Mouse (Mus musculus): ENCODE results near the gene Tmtc1. TPM values are rescaled to one million over a fixed set of nuclear protein-coding genes. Genes with fewer than 3 reads are reported as not detected.

Tmtc1 gene
- polyA plus RNA-seq (2015; fragmentation: Nextera tagmentation; extraction: Ambion mirVana) = 0.93 and 0.97 TPM in 2 replicates

DNA sequence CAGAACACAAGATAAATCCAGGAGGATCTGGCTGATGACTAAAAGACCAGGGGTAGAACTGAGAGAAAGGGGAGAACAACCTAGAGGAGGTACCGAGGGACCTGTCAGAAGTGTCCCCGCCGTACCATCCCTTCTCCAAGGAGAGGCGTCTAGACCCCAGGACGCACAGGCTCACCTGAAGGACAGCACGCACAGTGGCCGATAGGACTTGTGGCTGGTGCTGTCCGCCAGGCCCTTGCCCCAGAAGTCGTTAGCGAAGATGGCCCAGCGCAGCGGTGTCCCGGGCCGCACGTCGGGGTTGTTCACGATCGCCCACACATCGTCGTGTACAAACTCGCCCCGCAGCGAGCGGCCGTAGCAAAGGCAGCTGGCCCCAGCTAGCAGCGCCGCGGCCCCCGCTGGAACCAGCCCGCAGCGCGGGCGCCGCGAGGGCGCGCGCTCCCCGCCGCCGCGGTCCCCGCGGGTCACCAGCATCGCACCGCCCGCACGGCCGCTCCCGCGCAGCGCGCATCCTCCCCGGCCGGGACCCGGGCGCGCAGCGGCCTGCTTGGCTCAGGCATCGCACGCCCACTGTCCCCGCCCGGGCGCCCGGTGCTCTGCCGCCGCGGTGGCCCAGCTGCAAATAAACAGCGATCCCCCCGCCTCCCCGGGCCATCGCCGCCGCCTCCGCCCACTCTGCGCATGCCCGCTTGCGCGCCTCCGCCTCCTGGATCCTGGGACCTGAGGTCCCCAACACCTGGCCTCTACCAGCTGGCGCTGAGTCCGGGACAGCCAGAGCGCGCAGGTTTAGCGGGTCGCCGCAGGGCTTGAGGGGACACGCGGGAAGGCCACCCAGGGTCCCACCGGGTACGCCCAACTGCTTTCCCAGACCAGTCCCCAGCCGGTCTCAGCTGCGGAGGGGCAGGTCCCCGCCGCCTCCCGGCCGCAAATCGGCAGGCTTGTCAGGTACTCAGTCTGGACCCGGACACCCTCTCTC lies at the start of gene Tmtc1:
Gene Tmtc1, minus strand, starts transcription at position 664 of the 976 bp plus-strand sequence.
- peak; percentile 72 for ATAC-seq (ENCODE audit: low FRiP score, low TSS enrichment)
- H3K4me1 ChIP-seq (replicated peaks; ENCODE audit: control insufficient read depth, insufficient read depth) = 0 out of 2 replicates have a peak, but pooled peaks cover 3% of the 10 kb centered on the region
- H3K36me3 ChIP-seq (ENCODE audit: control insufficient read depth, insufficient read depth, low read length) = no peaks in the 10 kb centered on the region
- H3K4me2 ChIP-seq (replicated peaks; ENCODE audit: low read depth) = peak within 1 kb of the TSS; percentile 98
- WGBS = under 1% methylated on average over 54 of the region's 99 CpGs
- DNase-seq (ENCODE audit: low spot score) = peak; percentile 76
- H3K4me3 ChIP-seq (ENCODE audit: low read depth, low read length) = peak within 1 kb of the TSS; percentile 66
- no peaks in the 10 kb centered on the region for H3K9me3 ChIP-seq (ENCODE audit: control insufficient read depth, low read length)
- TF ChIP-seq EP300 (optimal IDR thresholded peaks at IDR 0.05) (no peak), CTCF (IDR thresholded peaks at IDR 0.05; ENCODE audit: low read depth) (no peak)
- H3K27ac ChIP-seq (replicated peaks) = peak within 1 kb of the TSS; percentile 40; the same call in 1 of the 2 replicates
- no peaks in the 10 kb centered on the region for H3K27me3 ChIP-seq (ENCODE audit: control insufficient read depth, insufficient read depth, low read length)
- peak within 1 kb of the TSS; percentile 69 for H3K9ac ChIP-seq (ENCODE audit: low read length)

GRCm38 (mm10) chr6:148491849-148492248 lies 47.7 kb upstream of the Tmtc1 start:
- Histone ChIP-seq H3K9me3 (ENCODE audit: control insufficient read depth, low read length) (no peaks in the 10 kb centered on the region), H3K9ac (ENCODE audit: low read length) (no peak overlapping the region), H3K4me1 (replicated peaks; ENCODE audit: control insufficient read depth, insufficient read depth) (no peaks in the 10 kb centered on the region), H3K4me2 (replicated peaks; ENCODE audit: low read depth) (no peak overlapping the region), H3K36me3 (ENCODE audit: control insufficient read depth, insufficient read depth, low read length) (no peaks in the 10 kb centered on the region), H3K4me3 (ENCODE audit: low read depth, low read length) (no peak overlapping the region), H3K27ac (replicated peaks) (no peak overlapping the region), H3K27me3 (ENCODE audit: control insufficient read depth, insufficient read depth, low read length) (no peaks in the 10 kb centered on the region)
- no peak for TF ChIP-seq EP300 (optimal IDR thresholded peaks at IDR 0.05)
- TF ChIP-seq CTCF (IDR thresholded peaks at IDR 0.05; ENCODE audit: low read depth) = no peak
- ATAC-seq (ENCODE audit: low FRiP score, low TSS enrichment) (no peak), DNase-seq (ENCODE audit: low spot score) (no peak)
- WGBS = 86% methylated on average over 5 of the region's 5 CpGs

DNA sequence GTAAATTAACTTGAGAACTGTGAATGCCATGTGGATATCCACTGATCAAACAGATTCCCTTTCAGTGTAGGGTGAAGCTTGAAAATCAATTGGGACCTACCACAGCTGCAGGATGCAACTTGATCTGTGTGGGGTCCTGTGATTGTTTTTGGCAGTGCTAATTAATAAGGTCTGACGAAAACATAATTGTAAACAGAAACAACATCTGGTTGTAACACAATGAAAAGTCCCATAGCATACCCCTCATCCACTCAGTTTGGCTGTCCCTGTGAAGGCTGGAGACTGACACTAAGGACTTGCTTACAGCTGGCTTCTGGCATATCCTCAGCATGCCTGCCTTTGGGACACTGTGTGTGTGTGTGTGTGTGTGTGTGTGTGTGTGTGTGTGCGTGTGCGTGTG lies 42.6 kb upstream of the Tmtc1 start:
- H3K36me3 ChIP-seq (ENCODE audit: control insufficient read depth, insufficient read depth, low read length) = no peaks in the 10 kb centered on the region
- no peak overlapping the region for H3K4me3 ChIP-seq (ENCODE audit: low read depth, low read length)
- no peak overlapping the region for H3K4me2 ChIP-seq (replicated peaks; ENCODE audit: low read depth)
- no peaks in the 10 kb centered on the region for H3K9me3 ChIP-seq (ENCODE audit: control insufficient read depth, low read length)
- ATAC-seq (ENCODE audit: low FRiP score, low TSS enrichment) (no peak), DNase-seq (ENCODE audit: low spot score) (no peak)
- 80% methylated on average over 3 of the region's 3 CpGs for WGBS
- no peaks in the 10 kb centered on the region for H3K4me1 ChIP-seq (replicated peaks; ENCODE audit: control insufficient read depth, insufficient read depth)
- H3K27me3 ChIP-seq (ENCODE audit: control insufficient read depth, insufficient read depth, low read length) = no peaks in the 10 kb centered on the region
- H3K9ac ChIP-seq (ENCODE audit: low read length) = no peak overlapping the region
- H3K27ac ChIP-seq (replicated peaks) = no peak overlapping the region
- no peak for TF ChIP-seq EP300 (optimal IDR thresholded peaks at IDR 0.05)
- TF ChIP-seq CTCF (IDR thresholded peaks at IDR 0.05; ENCODE audit: low read depth) = no peak

DNA sequence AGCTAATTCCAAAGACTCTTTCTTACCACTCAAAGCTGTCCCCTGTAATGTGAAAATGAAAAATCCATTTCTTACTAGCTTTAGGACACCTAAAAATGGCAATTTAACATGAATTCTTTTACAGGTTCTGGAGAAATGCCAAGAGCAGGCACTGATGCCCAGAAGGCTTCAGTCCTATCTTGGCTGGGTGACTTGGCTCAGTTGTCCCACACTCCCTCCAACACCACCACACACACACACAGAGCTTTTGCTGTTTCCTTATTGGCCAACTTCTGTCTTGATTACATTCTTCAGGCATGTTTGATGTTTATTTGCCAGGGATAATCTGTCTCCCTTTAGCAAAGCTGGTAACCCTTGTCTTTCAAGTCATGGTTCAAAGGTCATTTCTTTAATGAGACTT lies 37.7 kb upstream of the Tmtc1 start:
- no peak for ATAC-seq (ENCODE audit: low FRiP score, low TSS enrichment)
- Histone ChIP-seq H3K27me3 (ENCODE audit: control insufficient read depth, insufficient read depth, low read length) (no peaks in the 10 kb centered on the region), H3K4me3 (ENCODE audit: low read depth, low read length) (no peak overlapping the region), H3K9ac (ENCODE audit: low read length) (no peak overlapping the region), H3K27ac (replicated peaks) (no peak overlapping the region), H3K36me3 (ENCODE audit: control insufficient read depth, insufficient read depth, low read length) (no peaks in the 10 kb centered on the region), H3K9me3 (ENCODE audit: control insufficient read depth, low read length) (no peaks in the 10 kb centered on the region), H3K4me1 (replicated peaks; ENCODE audit: control insufficient read depth, insufficient read depth) (no peaks in the 10 kb centered on the region), H3K4me2 (replicated peaks; ENCODE audit: low read depth) (no peak overlapping the region)
- TF ChIP-seq CTCF (IDR thresholded peaks at IDR 0.05; ENCODE audit: low read depth) = no peak
- TF ChIP-seq EP300 (optimal IDR thresholded peaks at IDR 0.05) = no peak
- DNase-seq (ENCODE audit: low spot score) = no peak

DNA sequence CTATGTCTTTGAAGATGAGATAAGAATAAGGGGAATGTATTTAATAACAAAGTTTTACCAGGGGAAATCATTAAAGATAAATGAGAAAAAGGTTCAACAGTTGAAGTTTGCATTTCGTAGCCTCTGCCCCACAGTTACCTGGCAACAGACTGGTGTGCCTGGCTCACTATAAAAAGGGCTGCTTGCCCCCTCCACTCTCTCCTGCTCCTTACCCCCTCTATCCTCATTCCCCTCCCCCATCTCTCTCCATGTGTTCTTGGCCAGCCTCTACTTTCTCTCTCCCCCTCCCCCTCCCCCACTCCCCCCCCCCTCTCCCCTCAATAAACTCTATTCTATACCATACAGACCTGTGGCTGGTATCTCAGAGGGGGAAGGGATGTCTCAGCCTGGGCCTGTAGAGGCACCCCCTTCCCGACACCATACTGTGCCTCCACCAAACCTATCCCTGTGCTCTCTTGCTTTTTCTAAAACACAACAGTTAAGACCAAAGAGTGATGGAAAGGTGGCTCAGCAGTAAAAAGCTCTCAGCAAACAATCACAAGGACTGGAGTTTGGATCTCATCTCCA lies 35.6 kb upstream of the Tmtc1 start:
- ATAC-seq (ENCODE audit: low FRiP score, low TSS enrichment) (no peak), DNase-seq (ENCODE audit: low spot score) (no peak)
- H3K9ac ChIP-seq (ENCODE audit: low read length) = no peak overlapping the region
- H3K4me3 ChIP-seq (ENCODE audit: low read depth, low read length) = no peak overlapping the region
- TF ChIP-seq CTCF (IDR thresholded peaks at IDR 0.05; ENCODE audit: low read depth) = no peak
- no peak for TF ChIP-seq EP300 (optimal IDR thresholded peaks at IDR 0.05)
- H3K27me3 ChIP-seq (ENCODE audit: control insufficient read depth, insufficient read depth, low read length) = no peaks in the 10 kb centered on the region
- no peak overlapping the region for H3K27ac ChIP-seq (replicated peaks)
- no peaks in the 10 kb centered on the region for H3K9me3 ChIP-seq (ENCODE audit: control insufficient read depth, low read length)
- no peak overlapping the region for H3K4me2 ChIP-seq (replicated peaks; ENCODE audit: low read depth)
- 59% methylated on average over 2 of the region's 2 CpGs for WGBS
- H3K36me3 ChIP-seq (ENCODE audit: control insufficient read depth, insufficient read depth, low read length) = no peaks in the 10 kb centered on the region
- H3K4me1 ChIP-seq (replicated peaks; ENCODE audit: control insufficient read depth, insufficient read depth) = no peaks in the 10 kb centered on the region

DNA sequence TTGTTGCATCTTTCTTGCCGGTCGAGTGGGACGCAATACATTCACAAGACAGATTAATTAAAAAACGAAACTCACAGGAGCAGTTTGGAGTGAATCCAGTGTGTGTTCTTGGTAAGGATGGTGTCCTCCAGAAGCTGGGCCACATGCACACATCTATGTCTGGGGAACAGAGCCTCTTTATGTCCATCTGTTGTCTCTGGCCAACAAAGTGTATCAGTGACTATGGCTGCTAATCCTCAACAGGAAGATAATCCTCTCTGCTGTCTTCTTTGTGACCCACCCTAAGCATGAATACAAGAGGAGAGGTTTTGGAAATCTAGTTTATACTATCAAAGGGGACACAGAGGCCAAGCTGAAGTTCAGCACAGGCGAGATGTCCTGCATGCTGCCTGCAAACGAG lies 34.2 kb upstream of the Tmtc1 start:
- Histone ChIP-seq H3K27me3 (ENCODE audit: control insufficient read depth, insufficient read depth, low read length) (no peaks in the 10 kb centered on the region), H3K36me3 (ENCODE audit: control insufficient read depth, insufficient read depth, low read length) (no peaks in the 10 kb centered on the region), H3K9me3 (ENCODE audit: control insufficient read depth, low read length) (no peaks in the 10 kb centered on the region), H3K27ac (replicated peaks) (no peak overlapping the region), H3K4me3 (ENCODE audit: low read depth, low read length) (no peak overlapping the region), H3K9ac (ENCODE audit: low read length) (no peak overlapping the region), H3K4me1 (replicated peaks; ENCODE audit: control insufficient read depth, insufficient read depth) (no peaks in the 10 kb centered on the region), H3K4me2 (replicated peaks; ENCODE audit: low read depth) (no peak overlapping the region)
- TF ChIP-seq EP300 (optimal IDR thresholded peaks at IDR 0.05) (no peak), CTCF (IDR thresholded peaks at IDR 0.05; ENCODE audit: low read depth) (no peak)
- DNase-seq (ENCODE audit: low spot score) = no peak
- 60% methylated on average over 6 of the region's 6 CpGs for WGBS
- no peak for ATAC-seq (ENCODE audit: low FRiP score, low TSS enrichment)

Data from stomach, postnatal 0 days (tissue).